Mouse (Mus musculus) limb, embryonic 14.5 days (tissue): ENCODE measurements at regions not wholly inside any gene's neighbourhood (a gene's known extent, or its start where the extent isn't known, plus 50 kb on each side); places are given as distances from the start of the nearest gene placed in this dataset.

ENCODE experiments used
- ATAC-seq: fragments of 200-750 bp; cut with Nextera tagmentation; 2 replicates; pipeline ENCODE4 v1.8.0; 2017; ENCODE audit warnings: low read depth, moderate number of reproducible peaks, moderate TSS enrichment; ENCODE audit not compliant: low FRiP score
- DNase-seq: peaks from one replicate; pipeline ENCODE4 v3.0.0-alpha.2; 2015; ENCODE audit warnings: low spot score
- H3K27ac ChIP-seq: fragments of 300-500 bp; sonication (generic); replicated peaks from 2 replicates; pipeline ENCODE4 v1.5.1; 2014; ENCODE audit warnings: low read depth, mild to moderate bottlenecking, low read length, moderate library complexity, mixed read lengths
- H3K27me3 ChIP-seq: fragments of 300-500 bp; sonication (generic); 2 replicates; pipeline ENCODE4 v1.6.1; 2014; ENCODE audit warnings: low read length, mixed read lengths; ENCODE audit not compliant: control insufficient read depth, insufficient read depth
- H3K36me3 ChIP-seq: fragments of 300-500 bp; sonication (generic); 2 replicates; pipeline ENCODE4 v1.6.1; 2014; ENCODE audit warnings: mild to moderate bottlenecking, low read length, moderate library complexity, mixed read lengths; ENCODE audit not compliant: control insufficient read depth, insufficient read depth
- H3K4me1 ChIP-seq: fragments of 300-500 bp; sonication (generic); 2 replicates; pipeline ENCODE4 v1.6.1; 2014; ENCODE audit warnings: antibody characterized with exemption, low read length, mixed read lengths; ENCODE audit not compliant: control insufficient read depth, insufficient read depth
- H3K4me2 ChIP-seq: fragments of 300-500 bp; sonication (generic); replicated peaks from 2 replicates; pipeline ENCODE4 v1.6.1; 2014; ENCODE audit warnings: low read depth, mild to moderate bottlenecking, low read length, moderate library complexity; ENCODE audit not compliant: severe bottlenecking
- H3K4me3 ChIP-seq: fragments of 300-500 bp; sonication (generic); replicated peaks from 2 replicates; pipeline ENCODE4 v1.5.1; 2014; ENCODE audit warnings: low read length
- H3K9ac ChIP-seq: fragments of 300-500 bp; sonication (generic); 2 replicates; pipeline ENCODE4 v1.6.1; 2014; ENCODE audit warnings: mild to moderate bottlenecking, low read depth, low read length, moderate library complexity; ENCODE audit not compliant: severe bottlenecking
- H3K9me3 ChIP-seq: fragments of 300-500 bp; sonication (generic); 2 replicates; pipeline ENCODE4 v1.6.1; 2016; ENCODE audit warnings: low read length; ENCODE audit not compliant: control insufficient read depth
- POLR2A ChIP-seq: fragments of 200-500 bp; IDR thresholded peaks from 2 replicates; pipeline ENCODE4 v1.8.0; 2012; ENCODE audit warnings: inconsistent platforms, mild to moderate bottlenecking, moderate library complexity, borderline replicate concordance; ENCODE audit not compliant: insufficient read depth, insufficient read length; ENCODE audit errors: extremely low read depth
- WGBS: fragments of 180-500 bp; shearing (Covaris S2); extraction: QIAGEN DNeasy Blood & Tissue Kit; methylation state at CpG from one replicate; pipeline ENCODE4 v1.1.7; 2014; 5-methylcytosine and 5-hydroxymethylcytosine counted together

DNA sequence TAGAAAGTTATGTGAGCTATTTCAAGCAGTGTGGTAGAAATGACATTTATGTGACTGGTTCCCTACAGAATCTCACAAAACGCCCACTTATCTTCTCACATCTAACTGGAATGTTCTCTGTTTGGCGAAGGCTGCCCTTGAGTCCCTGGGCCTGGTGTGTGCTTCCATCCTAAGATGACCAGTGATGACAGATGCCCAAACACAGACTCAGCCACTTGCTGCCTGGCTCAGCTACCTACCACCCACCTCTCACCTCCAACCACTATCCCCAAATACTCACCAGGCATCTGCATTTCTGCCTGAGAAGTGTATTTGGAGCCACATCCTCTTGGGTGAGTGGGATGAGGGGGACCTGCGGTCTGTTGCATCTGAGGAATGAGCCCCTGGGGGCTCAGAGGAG is 262.6 kb downstream of the CK137956 start:
- no peaks in the 10 kb centered on the region for H3K9me3 ChIP-seq
- no peak overlapping the region for H3K4me3 ChIP-seq
- no peak overlapping the region for H3K27ac ChIP-seq
- no peak overlapping the region for H3K9ac ChIP-seq
- DNase-seq (no peak), ATAC-seq (no peak)
- H3K4me1 ChIP-seq: no peaks in the 10 kb centered on the region
- 71% methylated on average over 3 of the region's 3 CpGs for WGBS
- H3K27me3 ChIP-seq: no peaks in the 10 kb centered on the region
- H3K36me3 ChIP-seq: no peaks in the 10 kb centered on the region
- no peak for TF ChIP-seq POLR2A
- no peak overlapping the region for H3K4me2 ChIP-seq

DNA sequence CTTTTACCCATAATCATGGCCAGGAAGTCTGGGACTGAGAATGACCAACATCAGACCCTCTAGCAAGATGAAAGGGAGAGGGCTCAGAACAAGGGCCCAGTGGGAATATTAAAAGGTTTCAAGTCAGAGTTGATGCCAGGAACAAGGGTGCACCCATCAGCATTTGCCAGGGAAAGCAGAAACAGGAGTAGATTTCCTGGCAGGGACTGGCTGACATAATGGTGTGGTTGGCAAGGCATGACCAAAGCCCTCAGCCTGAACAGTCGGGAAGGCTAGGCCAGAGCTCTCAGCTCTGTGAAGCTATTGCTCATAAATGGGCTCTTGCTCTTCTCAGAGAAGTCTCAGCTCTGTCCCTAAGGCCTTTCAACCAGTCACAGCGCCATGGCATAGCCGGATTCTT is 263.6 kb downstream of the CK137956 start:
- H3K9ac ChIP-seq: no peak overlapping the region
- H3K4me2 ChIP-seq: no peak overlapping the region
- no peaks in the 10 kb centered on the region for H3K27me3 ChIP-seq
- H3K27ac ChIP-seq: no peak overlapping the region
- H3K4me3 ChIP-seq: no peak overlapping the region
- no peaks in the 10 kb centered on the region for H3K9me3 ChIP-seq
- no peaks in the 10 kb centered on the region for H3K36me3 ChIP-seq
- DNase-seq (no peak), ATAC-seq (no peak)
- 78% methylated on average over 3 of the region's 3 CpGs for whole genome bisulfite sequencing
- no peaks in the 10 kb centered on the region for H3K4me1 ChIP-seq
- TF ChIP-seq POLR2A: no peak

DNA sequence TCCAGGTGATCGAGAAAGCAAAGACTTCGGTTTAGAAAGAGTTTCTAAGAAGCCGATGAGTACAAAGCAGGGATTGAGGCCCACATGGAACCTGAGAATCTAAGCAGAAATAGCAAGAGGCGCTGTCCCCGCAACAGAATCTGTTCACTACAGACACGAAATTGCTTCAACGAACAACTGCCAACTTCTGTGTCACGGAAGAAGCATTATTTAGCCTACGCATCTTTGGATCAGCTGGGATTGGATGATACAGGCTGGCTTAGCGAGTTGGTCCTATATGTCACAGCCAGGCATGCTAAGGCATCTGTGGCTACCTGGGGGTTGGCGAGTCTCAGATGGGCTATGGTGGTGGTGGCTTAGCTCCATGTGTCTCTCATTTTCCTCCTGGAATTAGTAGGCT is 269.1 kb downstream of the CK137956 start:
- H3K27ac ChIP-seq: no peak overlapping the region
- H3K4me3 ChIP-seq: no peak overlapping the region
- DNase-seq (no peak), ATAC-seq (no peak)
- H3K27me3 ChIP-seq: no peaks in the 10 kb centered on the region
- H3K4me2 ChIP-seq: no peak overlapping the region
- H3K4me1 ChIP-seq: no peaks in the 10 kb centered on the region
- WGBS: 90% methylated on average over 11 of the region's 11 CpGs
- H3K9ac ChIP-seq: no peak overlapping the region
- TF ChIP-seq POLR2A: no peak
- H3K9me3 ChIP-seq: no peaks in the 10 kb centered on the region
- no peaks in the 10 kb centered on the region for H3K36me3 ChIP-seq

DNA sequence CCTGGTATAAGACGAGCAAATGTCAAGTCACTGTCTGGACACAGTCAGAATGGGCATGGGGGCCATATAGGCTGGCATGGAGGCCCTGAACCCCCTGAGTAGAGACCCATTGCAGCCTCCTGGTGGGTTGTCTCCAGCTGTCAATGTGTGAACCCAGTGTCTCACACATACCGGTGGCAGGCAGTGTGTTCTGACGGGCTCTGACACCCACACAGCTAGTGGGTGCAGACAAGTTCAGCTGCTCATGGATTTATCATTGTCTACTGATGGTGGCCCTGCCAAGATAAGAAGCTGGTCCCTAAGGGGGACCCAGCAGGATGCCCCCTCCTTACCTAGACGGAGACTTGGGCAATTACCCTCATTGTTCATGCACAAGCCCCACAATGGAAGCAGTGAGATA is 280.8 kb downstream of the CK137956 start:
- no peak overlapping the region for H3K4me3 ChIP-seq
- H3K36me3 ChIP-seq: no peaks in the 10 kb centered on the region
- TF ChIP-seq POLR2A: no peak
- no peaks in the 10 kb centered on the region for H3K9me3 ChIP-seq
- H3K27me3 ChIP-seq: no peaks in the 10 kb centered on the region
- H3K4me1 ChIP-seq: no peaks in the 10 kb centered on the region
- WGBS: 75% methylated on average over 4 of the region's 4 CpGs
- no peak for ATAC-seq
- DNase-seq: no peak
- no peak overlapping the region for H3K27ac ChIP-seq
- no peak overlapping the region for H3K4me2 ChIP-seq
- H3K9ac ChIP-seq: no peak overlapping the region

DNA sequence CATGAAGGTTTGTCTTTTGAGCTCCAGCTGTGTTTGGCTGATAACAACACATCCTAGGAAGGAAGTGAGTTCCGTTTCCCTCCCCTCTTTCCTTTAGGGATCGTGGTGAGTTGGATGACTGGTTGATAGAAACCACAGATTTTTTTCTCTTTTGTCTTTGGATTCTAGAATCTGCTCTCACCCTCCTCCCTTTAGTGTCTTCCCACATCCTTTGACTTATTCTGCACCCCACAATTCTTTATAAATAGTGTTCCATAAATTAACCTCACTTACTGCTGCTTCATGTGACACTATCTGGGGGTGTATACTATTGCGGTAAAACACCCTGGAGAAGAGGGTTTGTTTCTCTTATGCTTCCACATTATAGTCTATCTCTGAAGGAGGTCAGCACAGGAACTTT is 285.7 kb downstream of the CK137956 start:
- no peaks in the 10 kb centered on the region for H3K27me3 ChIP-seq
- no peak overlapping the region for H3K9ac ChIP-seq
- H3K4me3 ChIP-seq: no peak overlapping the region
- TF ChIP-seq POLR2A: no peak
- H3K4me1 ChIP-seq: no peaks in the 10 kb centered on the region
- ATAC-seq (no peak), DNase-seq (no peak)
- no peaks in the 10 kb centered on the region for H3K36me3 ChIP-seq
- WGBS: 77% methylated on average over 3 of the region's 3 CpGs
- no peak overlapping the region for H3K4me2 ChIP-seq
- no peak overlapping the region for H3K27ac ChIP-seq
- no peaks in the 10 kb centered on the region for H3K9me3 ChIP-seq

DNA sequence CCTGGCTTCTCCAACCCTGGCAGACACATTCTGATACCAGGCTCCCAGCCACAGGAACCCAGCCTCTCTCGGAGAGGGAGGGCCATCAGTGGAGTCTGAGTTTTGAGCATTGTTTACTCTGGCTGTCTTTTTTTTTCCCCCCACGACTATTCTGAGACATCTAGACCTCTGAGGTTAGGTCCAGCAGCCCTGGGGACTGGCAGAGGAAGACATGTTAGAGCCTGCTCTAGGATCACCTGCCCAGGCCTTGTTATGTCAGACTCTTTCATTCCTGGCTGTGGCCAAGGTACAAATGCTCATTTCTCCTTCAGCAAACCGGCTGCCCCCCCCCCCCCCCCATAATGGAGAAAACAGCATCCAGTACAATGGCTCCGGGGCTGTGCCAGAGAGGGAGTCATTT is 291.4 kb downstream of the CK137956 start:
- DNase-seq (no peak), ATAC-seq (no peak)
- H3K36me3 ChIP-seq: no peaks in the 10 kb centered on the region
- no peak overlapping the region for H3K4me3 ChIP-seq
- no peak overlapping the region for H3K9ac ChIP-seq
- no peak for TF ChIP-seq POLR2A
- H3K27ac ChIP-seq: no peak overlapping the region
- no peaks in the 10 kb centered on the region for H3K4me1 ChIP-seq
- 38% methylated on average over 4 of the region's 4 CpGs for WGBS
- H3K27me3 ChIP-seq: no peaks in the 10 kb centered on the region
- no peaks in the 10 kb centered on the region for H3K9me3 ChIP-seq
- H3K4me2 ChIP-seq: no peak overlapping the region
